Mouse (Mus musculus): ENCODE results near the gene 6430531B16Rik.

Gene 6430531B16Rik

GRCm38 (mm10) chr7:139970979-139971378 lies 7.6 kb downstream of the 6430531B16Rik start:
- no peak for DNase-seq (ENCODE audit: low read depth, low spot score)

- DNase-seq (ENCODE audit: low read depth, low spot score) = no peak
These were observed 8.2 kb downstream of the 6430531B16Rik start for GRCm38 (mm10) chr7:139970216-139970919.

GRCm38 (mm10) chr7:139969348-139970130 lies 9.0 kb downstream of the 6430531B16Rik start:
- DNase-seq (ENCODE audit: low read depth, low spot score) = peak; percentile 74

GRCm38 (mm10) chr7:139968428-139968827 lies 10.1 kb downstream of the 6430531B16Rik start:
- DNase-seq (ENCODE audit: low read depth, low spot score) = no peak

GRCm38 (mm10) chr7:139967175-139967574 lies 11.4 kb downstream of the 6430531B16Rik start:
- DNase-seq (ENCODE audit: low read depth, low spot score) = no peak

GRCm38 (mm10) chr7:139963814-139964213 lies 14.7 kb downstream of the 6430531B16Rik start:
- DNase-seq (ENCODE audit: low read depth, low spot score) = no peak

GRCm38 (mm10) chr7:139961141-139961540 lies 17.4 kb downstream of the 6430531B16Rik start:
- DNase-seq (ENCODE audit: low read depth, low spot score) = no peak

GRCm38 (mm10) chr7:139957958-139958357 lies 20.6 kb downstream of the 6430531B16Rik start:
- no peak for DNase-seq (ENCODE audit: low read depth, low spot score)

GRCm38 (mm10) chr7:139957437-139957836 lies 21.1 kb downstream of the 6430531B16Rik start:
- no peak for DNase-seq (ENCODE audit: low read depth, low spot score)

GRCm38 (mm10) chr7:139956658-139957057 lies 21.9 kb downstream of the 6430531B16Rik start:
- DNase-seq (ENCODE audit: low read depth, low spot score) = no peak

- DNase-seq (ENCODE audit: low read depth, low spot score) = no peak
These were observed 23.1 kb downstream of the 6430531B16Rik start for GRCm38 (mm10) chr7:139955505-139955904.

- DNase-seq (ENCODE audit: low read depth, low spot score) = no peak
These were observed 26.4 kb downstream of the 6430531B16Rik start for GRCm38 (mm10) chr7:139951991-139952633.

GRCm38 (mm10) chr7:139951079-139951478 lies 27.5 kb downstream of the 6430531B16Rik start:
- no peak for DNase-seq (ENCODE audit: low read depth, low spot score)

GRCm38 (mm10) chr7:139950283-139950971 lies 28.1 kb downstream of the 6430531B16Rik start:
- peak; percentile 21 for DNase-seq (ENCODE audit: low read depth, low spot score)

GRCm38 (mm10) chr7:139949893-139950282 lies 28.7 kb downstream of the 6430531B16Rik start:
- DNase-seq (ENCODE audit: low read depth, low spot score) = no peak

- no peak for DNase-seq (ENCODE audit: low read depth, low spot score)
These were observed 32.5 kb downstream of the 6430531B16Rik start for GRCm38 (mm10) chr7:139946032-139946431.

GRCm38 (mm10) chr7:139945516-139945915 lies 33.0 kb downstream of the 6430531B16Rik start:
- DNase-seq (ENCODE audit: low read depth, low spot score) = no peak

GRCm38 (mm10) chr7:139944291-139945240 lies 34.0 kb downstream of the 6430531B16Rik start:
- no peak for DNase-seq (ENCODE audit: low read depth, low spot score)

- DNase-seq (ENCODE audit: low read depth, low spot score) = no peak
These were observed 34.8 kb downstream of the 6430531B16Rik start, which contains the start of gene Utf1 for GRCm38 (mm10) chr7:139943674-139944281. Gene Utf1 (plus strand): TSS chr7:139943789.
